Mouse (Mus musculus): ENCODE results near the gene Olfr571. TPM values are rescaled to one million over a fixed set of nuclear protein-coding genes. Genes with fewer than 3 reads are reported as not detected.

Gene Olfr571
- polyA plus RNA-seq, 1 experiment from 2014 or later = 0.07 TPM

- H3K4me1 ChIP-seq = no peaks in the 10 kb centered on the region
- WGBS = 66% methylated on average over 3 of the region's 3 CpGs
- H3K36me3 ChIP-seq (replicated peaks) = no peaks in the 10 kb centered on the region
- no peaks in the 10 kb centered on the region for H3K27me3 ChIP-seq (replicated peaks; ENCODE audit: low read depth, poor library complexity, severe bottlenecking)
- no peaks in the 10 kb centered on the region for H3K9me3 ChIP-seq
- no peak within 1 kb of the TSS for H3K27ac ChIP-seq (replicated peaks)
- DNase-seq (ENCODE audit: low spot score) = no peak
- no peak within 1 kb of the TSS for H3K4me3 ChIP-seq
Observed at GRCm38 (mm10) chr7:102890782-102891181, 26.6 kb downstream of the Olfr571 start, which contains the start of gene Olfr569. Gene Olfr569 (minus strand): TSS chr7:102890882.

GRCm38 (mm10) chr7:102876822-102877221, 40.5 kb downstream of the Olfr571 start, which contains the start of gene Olfr568:
Gene Olfr568 (plus strand): TSS chr7:102877122.
- no peak within 1 kb of the TSS for H3K27ac ChIP-seq (replicated peaks)
- H3K27me3 ChIP-seq (replicated peaks; ENCODE audit: low read depth, poor library complexity, severe bottlenecking) = no peaks in the 10 kb centered on the region
- no peak for DNase-seq (ENCODE audit: low spot score)
- no peaks in the 10 kb centered on the region for H3K4me1 ChIP-seq
- no peak within 1 kb of the TSS for H3K4me3 ChIP-seq
- no peaks in the 10 kb centered on the region for H3K9me3 ChIP-seq
- no peaks in the 10 kb centered on the region for H3K36me3 ChIP-seq (replicated peaks)

GRCm38 (mm10) chr7:102858665-102859064, 58.7 kb downstream of the Olfr571 start, which contains the start of gene Olfr566:
Gene Olfr566 (minus strand): TSS chr7:102858765.
- 81% methylated on average over 1 of the region's 1 CpGs for WGBS
- DNase-seq (ENCODE audit: low spot score) = no peak
- Histone ChIP-seq H3K27me3 (replicated peaks; ENCODE audit: low read depth, poor library complexity, severe bottlenecking) (no peaks in the 10 kb centered on the region), H3K4me3 (no peak within 1 kb of the TSS), H3K36me3 (replicated peaks) (no peaks in the 10 kb centered on the region), H3K27ac (replicated peaks) (no peak within 1 kb of the TSS), H3K4me1 (no peaks in the 10 kb centered on the region), H3K9me3 (no peaks in the 10 kb centered on the region)

- H3K27me3 ChIP-seq (replicated peaks; ENCODE audit: low read depth, poor library complexity, severe bottlenecking) = no peaks in the 10 kb centered on the region
- H3K36me3 ChIP-seq (replicated peaks) = no peaks in the 10 kb centered on the region
- no peaks in the 10 kb centered on the region for H3K4me1 ChIP-seq
- DNase-seq (ENCODE audit: low spot score) = no peak
- H3K4me3 ChIP-seq = no peak overlapping the region
- H3K27ac ChIP-seq (replicated peaks) = no peak overlapping the region
- H3K9me3 ChIP-seq = no peaks in the 10 kb centered on the region
Observed at GRCm38 (mm10) chr7:102855807-102856206, 61.5 kb downstream of the Olfr571 start.

Other genes with a start within 250 kb of the Olfr571 start
- 10.9 and 13.2 TPM in 2 replicates for gene Trim68, start 230.2 kb downstream of the Olfr571 start, polyA plus RNA-seq (2016; fragmentation: Nextera tagmentation; extraction: Ambion mirVana)
- not detected in 2 replicates for gene Olfr557, start 221.6 kb downstream of the Olfr571 start, polyA plus RNA-seq (2016; fragmentation: Nextera tagmentation; extraction: Ambion mirVana)
- gene Olfr558, start 215.3 kb downstream of the Olfr571 start, polyA plus RNA-seq (2016; fragmentation: Nextera tagmentation; extraction: Ambion mirVana) = 0.09 TPM in 1 of 2 replicates, not detected in the other
- not detected in 2 replicates for gene Olfr33, start 198.5 kb downstream of the Olfr571 start, polyA plus RNA-seq (2016; fragmentation: Nextera tagmentation; extraction: Ambion mirVana)
- not detected in 2 replicates for gene Olfr559, start 190.0 kb downstream of the Olfr571 start, polyA plus RNA-seq (2016; fragmentation: Nextera tagmentation; extraction: Ambion mirVana)
- not detected in 2 replicates for gene Olfr560, start 158.2 kb downstream of the Olfr571 start, polyA plus RNA-seq (2016; fragmentation: Nextera tagmentation; extraction: Ambion mirVana)
- gene Olfr78, start 158.1 kb downstream of the Olfr571 start, polyA plus RNA-seq (2016; fragmentation: Nextera tagmentation; extraction: Ambion mirVana) = not detected in 2 replicates
- gene Olfr561, start 146.3 kb downstream of the Olfr571 start, polyA plus RNA-seq (2016; fragmentation: Nextera tagmentation; extraction: Ambion mirVana) = not detected in 2 replicates
- not detected in 2 replicates for gene Olfr564, start 114.1 kb downstream of the Olfr571 start, polyA plus RNA-seq (2016; fragmentation: Nextera tagmentation; extraction: Ambion mirVana)
- gene Olfr566, start 58.8 kb downstream of the Olfr571 start, polyA plus RNA-seq (2016; fragmentation: Nextera tagmentation; extraction: Ambion mirVana) = not detected in 2 replicates
- not detected in 2 replicates for gene Olfr568, start 40.4 kb downstream of the Olfr571 start, polyA plus RNA-seq (2016; fragmentation: Nextera tagmentation; extraction: Ambion mirVana)
- gene Olfr569, start 26.7 kb downstream of the Olfr571 start, polyA plus RNA-seq (2016; fragmentation: Nextera tagmentation; extraction: Ambion mirVana) = not detected in 2 replicates
- not detected in 2 replicates for gene Olfr570, start 23.0 kb downstream of the Olfr571 start, polyA plus RNA-seq (2016; fragmentation: Nextera tagmentation; extraction: Ambion mirVana)
- not detected in 2 replicates for gene Olfr572, start 6.9 kb upstream of the Olfr571 start, polyA plus RNA-seq (2016; fragmentation: Nextera tagmentation; extraction: Ambion mirVana)
- not detected in 2 replicates for gene Olfr573-ps1, start 25.0 kb upstream of the Olfr571 start, polyA plus RNA-seq (2016; fragmentation: Nextera tagmentation; extraction: Ambion mirVana)
- not detected in 2 replicates for gene Olfr574, start 30.9 kb upstream of the Olfr571 start, polyA plus RNA-seq (2016; fragmentation: Nextera tagmentation; extraction: Ambion mirVana)
- gene Olfr575, start 41.2 kb upstream of the Olfr571 start, polyA plus RNA-seq (2016; fragmentation: Nextera tagmentation; extraction: Ambion mirVana) = not detected in 2 replicates
- gene Olfr576, start 45.1 kb upstream of the Olfr571 start, polyA plus RNA-seq (2016; fragmentation: Nextera tagmentation; extraction: Ambion mirVana) = not detected in 2 replicates
- not detected in 2 replicates for gene Olfr577, start 58.4 kb upstream of the Olfr571 start, polyA plus RNA-seq (2016; fragmentation: Nextera tagmentation; extraction: Ambion mirVana)
- gene Olfr578, start 71.8 kb upstream of the Olfr571 start, polyA plus RNA-seq (2016; fragmentation: Nextera tagmentation; extraction: Ambion mirVana) = not detected in 2 replicates
- not detected in 2 replicates for gene Olfr582, start 120.5 kb upstream of the Olfr571 start, polyA plus RNA-seq (2016; fragmentation: Nextera tagmentation; extraction: Ambion mirVana)
- gene Olfr583, start 133.8 kb upstream of the Olfr571 start, polyA plus RNA-seq (2016; fragmentation: Nextera tagmentation; extraction: Ambion mirVana) = not detected in 2 replicates
- gene Olfr584, start 164.3 kb upstream of the Olfr571 start, polyA plus RNA-seq (2016; fragmentation: Nextera tagmentation; extraction: Ambion mirVana) = not detected in 2 replicates
- gene Olfr585, start 180.2 kb upstream of the Olfr571 start, polyA plus RNA-seq (2016; fragmentation: Nextera tagmentation; extraction: Ambion mirVana) = not detected in 2 replicates
- not detected in 2 replicates for gene Olfr586, start 208.1 kb upstream of the Olfr571 start, polyA plus RNA-seq (2016; fragmentation: Nextera tagmentation; extraction: Ambion mirVana)
- not detected in 2 replicates for gene Olfr588-ps1, start 223.3 kb upstream of the Olfr571 start, polyA plus RNA-seq (2016; fragmentation: Nextera tagmentation; extraction: Ambion mirVana)
- not detected in 2 replicates for gene Olfr589, start 238.8 kb upstream of the Olfr571 start, polyA plus RNA-seq (2016; fragmentation: Nextera tagmentation; extraction: Ambion mirVana)

Measured in embryonic facial prominence, embryonic 10.5 days (tissue).